Mouse (Mus musculus): ENCODE data around the gene Grk6. TPM values are rescaled to one million over a fixed set of nuclear protein-coding genes. Genes with fewer than 3 reads are reported as not detected.
A peak's percentile ranks its signal among the peaks of the same experiment; 100 is the strongest.

The Grk6 gene
- polyA plus RNA-seq, 1 experiment from 2014 or later = 60.4 TPM

DNA sequence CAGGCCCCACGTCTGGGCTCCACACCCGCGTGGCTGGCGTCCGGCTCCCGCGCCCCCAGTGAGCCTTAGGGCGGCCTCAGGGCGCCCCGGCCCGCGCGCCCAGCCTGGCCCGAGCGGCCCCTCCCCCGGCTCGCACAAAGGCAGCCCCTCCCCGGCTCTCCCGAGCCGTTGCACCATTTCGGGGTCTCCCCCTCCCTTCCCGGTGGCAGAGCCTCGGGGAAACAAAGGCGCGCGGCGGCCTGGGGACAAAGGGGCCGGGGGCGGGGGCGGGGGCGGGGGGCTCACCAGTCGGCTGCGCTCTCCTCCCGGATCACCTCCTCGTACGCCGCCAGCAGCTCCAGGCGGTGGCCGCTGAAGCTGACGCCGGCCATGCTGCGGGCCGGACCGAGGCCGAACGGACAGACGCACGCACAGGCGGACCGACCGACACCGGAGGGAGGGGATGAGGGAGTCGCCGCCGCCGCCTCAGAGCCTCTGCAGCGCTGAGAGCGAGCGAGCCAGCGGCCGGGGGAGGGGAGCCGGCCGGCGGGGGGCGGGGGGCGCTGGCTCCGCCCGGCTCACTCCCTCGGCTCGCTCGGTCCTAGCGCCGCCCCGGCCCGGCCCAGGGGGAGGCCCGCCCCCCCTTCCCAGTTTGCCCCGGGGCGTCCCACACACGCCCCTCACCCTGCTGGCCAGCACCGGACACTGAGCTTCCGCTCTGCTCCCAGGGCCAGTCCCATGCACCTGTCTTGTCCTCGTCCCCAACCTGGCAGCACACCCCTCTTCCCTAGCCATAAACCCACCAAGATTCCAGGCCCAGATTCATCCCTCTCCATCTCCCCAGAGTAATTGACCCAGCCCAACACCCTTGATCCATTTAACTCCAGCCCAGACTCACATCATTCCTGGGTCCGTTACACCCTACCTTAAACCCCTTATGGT is 43.0 kb downstream of the Grk6 start, which contains the start of gene Dbn1:
Gene Dbn1 (minus strand): TSS at position 534 of the 921 bp plus-strand sequence.
- Histone ChIP-seq H3K4me1 (ENCODE audit: control insufficient read depth, insufficient read depth, low read length) (peaks cover 37% of the 10 kb centered on the region), H3K36me3 (ENCODE audit: control insufficient read depth, insufficient read depth, low read length) (peaks cover 2% of the 10 kb centered on the region; the same call in 1 of the 2 replicates), H3K4me2 (ENCODE audit: low read depth, severe bottlenecking) (peak within 1 kb of the TSS; percentile 98), H3K27ac (replicated peaks; ENCODE audit: low read depth, low read length) (peak within 1 kb of the TSS; percentile 89), H3K4me3 (ENCODE audit: low read depth, low read length) (peak within 1 kb of the TSS; percentile 100), H3K9me3 (ENCODE audit: control insufficient read depth, low read length) (no peaks in the 10 kb centered on the region), H3K27me3 (ENCODE audit: control insufficient read depth, insufficient read depth, low read length) (no peaks in the 10 kb centered on the region), H3K9ac (ENCODE audit: low read length) (peak within 1 kb of the TSS; percentile 100)
- DNase-seq (ENCODE audit: low spot score) (peak; percentile 85), ATAC-seq (ENCODE audit: insufficient number of reproducible peaks, low FRiP score, low TSS enrichment, low read depth) (peak; percentile 79)
- 1% methylated on average over 41 of the region's 83 CpGs for WGBS

DNA sequence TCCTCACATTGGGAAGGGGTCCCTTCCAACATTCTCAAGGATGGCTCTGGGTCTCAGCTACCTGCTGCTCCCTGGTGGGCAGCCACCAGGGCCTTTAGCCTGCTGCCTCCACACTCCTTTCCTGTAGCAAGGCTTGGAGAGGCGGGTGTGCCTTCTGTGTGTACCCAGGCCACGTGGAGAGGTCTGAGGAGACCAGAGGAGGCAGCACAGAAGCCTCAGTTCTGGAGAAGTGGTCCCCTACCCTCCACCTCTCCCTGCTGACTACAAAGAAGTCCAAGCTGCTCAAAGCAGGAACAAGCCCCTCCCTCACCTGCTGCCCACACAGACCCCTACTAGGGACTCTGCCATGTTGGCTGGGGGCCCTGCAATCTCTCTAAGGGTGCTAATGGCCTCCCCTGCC is 49.4 kb downstream of the Grk6 start:
- Histone ChIP-seq H3K27me3 (ENCODE audit: control insufficient read depth, insufficient read depth, low read length) (no peaks in the 10 kb centered on the region), H3K36me3 (ENCODE audit: control insufficient read depth, insufficient read depth, low read length) (peaks cover 3% of the 10 kb centered on the region; the same call in 1 of the 2 replicates), H3K4me1 (ENCODE audit: control insufficient read depth, insufficient read depth, low read length) (peaks cover 8% of the 10 kb centered on the region), H3K4me3 (ENCODE audit: low read depth, low read length) (no peak overlapping the region), H3K4me2 (ENCODE audit: low read depth, severe bottlenecking) (no peak overlapping the region), H3K9me3 (ENCODE audit: control insufficient read depth, low read length) (no peaks in the 10 kb centered on the region), H3K27ac (replicated peaks; ENCODE audit: low read depth, low read length) (no peak overlapping the region), H3K9ac (ENCODE audit: low read length) (no peak overlapping the region)
- ATAC-seq (ENCODE audit: insufficient number of reproducible peaks, low FRiP score, low TSS enrichment, low read depth) = no peak
- DNase-seq (ENCODE audit: low spot score) = no peak
- WGBS = 27% methylated on average over 2 of the region's 2 CpGs

DNA sequence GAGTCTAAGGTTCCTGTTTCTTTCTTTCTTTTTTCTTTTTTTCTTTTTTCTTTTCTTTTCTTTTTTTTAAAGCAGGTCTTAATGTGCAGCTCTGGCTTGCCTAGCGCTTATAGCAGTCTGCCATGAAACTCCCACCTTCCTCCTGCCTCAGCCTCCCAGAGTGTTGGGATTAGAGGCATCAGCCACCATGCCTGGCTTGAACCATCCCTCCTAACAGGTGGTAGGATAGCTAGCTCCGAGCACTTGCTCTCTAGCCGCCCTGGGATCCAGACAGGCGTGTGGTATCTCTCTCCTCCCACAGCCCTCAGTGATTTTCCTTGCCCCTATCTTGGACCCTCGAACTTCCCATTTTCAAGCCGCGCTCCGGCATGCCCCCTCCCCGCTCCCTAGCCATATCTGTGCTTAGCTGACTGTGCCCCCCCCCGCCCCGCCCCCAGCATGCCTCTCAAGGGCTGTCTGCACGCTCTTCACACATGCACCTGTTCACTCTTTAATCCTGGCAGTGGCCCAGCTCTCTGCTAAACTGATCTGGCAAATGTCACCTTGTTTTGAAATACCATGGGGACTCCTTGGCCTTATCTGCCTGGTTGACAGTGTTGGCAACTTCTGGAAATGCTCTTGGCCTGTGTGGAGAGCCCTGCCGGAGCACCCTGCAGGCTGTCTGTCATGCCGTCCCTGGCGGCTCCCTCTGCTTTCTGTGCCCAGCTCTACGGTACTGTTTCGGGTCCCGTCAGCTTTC is 50.2 kb downstream of the Grk6 start:
- H3K4me2 ChIP-seq (ENCODE audit: low read depth, severe bottlenecking) = no peak overlapping the region
- DNase-seq (ENCODE audit: low spot score) = no peak
- H3K4me3 ChIP-seq (ENCODE audit: low read depth, low read length) = no peak overlapping the region
- peaks cover 8% of the 10 kb centered on the region for H3K4me1 ChIP-seq (ENCODE audit: control insufficient read depth, insufficient read depth, low read length)
- H3K9me3 ChIP-seq (ENCODE audit: control insufficient read depth, low read length) = no peaks in the 10 kb centered on the region
- H3K9ac ChIP-seq (ENCODE audit: low read length) = no peak overlapping the region
- no peaks in the 10 kb centered on the region for H3K27me3 ChIP-seq (ENCODE audit: control insufficient read depth, insufficient read depth, low read length)
- 26% methylated on average over 18 of the region's 18 CpGs for WGBS
- H3K36me3 ChIP-seq (ENCODE audit: control insufficient read depth, insufficient read depth, low read length) = peaks cover 3% of the 10 kb centered on the region; the same call in 1 of the 2 replicates
- no peak overlapping the region for H3K27ac ChIP-seq (replicated peaks; ENCODE audit: low read depth, low read length)
- ATAC-seq (ENCODE audit: insufficient number of reproducible peaks, low FRiP score, low TSS enrichment, low read depth) = no peak

DNA sequence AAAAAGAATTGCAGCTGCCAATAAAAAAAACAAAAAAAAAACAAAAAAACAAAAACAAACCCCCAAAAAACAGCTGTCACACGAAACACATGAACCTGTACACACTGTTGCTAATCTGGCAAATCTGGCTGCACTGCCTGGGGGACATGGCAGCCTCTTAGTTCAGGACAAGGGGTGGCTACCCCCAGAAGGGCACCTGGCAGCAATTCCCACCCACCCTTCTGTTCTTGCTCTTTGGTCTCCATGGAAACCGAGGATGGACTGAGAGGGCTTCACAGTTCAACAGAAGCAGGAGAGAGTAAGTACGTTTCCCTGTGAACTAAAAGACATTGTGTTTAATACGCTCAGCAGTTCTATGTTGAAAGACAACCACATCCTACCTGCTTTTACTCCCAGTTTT is 50.8 kb downstream of the Grk6 start:
- Histone ChIP-seq H3K36me3 (ENCODE audit: control insufficient read depth, insufficient read depth, low read length) (peaks cover 3% of the 10 kb centered on the region; the same call in 1 of the 2 replicates), H3K4me1 (ENCODE audit: control insufficient read depth, insufficient read depth, low read length) (peaks cover 8% of the 10 kb centered on the region), H3K4me2 (ENCODE audit: low read depth, severe bottlenecking) (no peak overlapping the region), H3K27me3 (ENCODE audit: control insufficient read depth, insufficient read depth, low read length) (no peaks in the 10 kb centered on the region), H3K27ac (replicated peaks; ENCODE audit: low read depth, low read length) (no peak overlapping the region), H3K9ac (ENCODE audit: low read length) (no peak overlapping the region), H3K9me3 (ENCODE audit: control insufficient read depth, low read length) (no peaks in the 10 kb centered on the region), H3K4me3 (ENCODE audit: low read depth, low read length) (no peak overlapping the region)
- WGBS = 39% methylated on average over 4 of the region's 4 CpGs
- DNase-seq (ENCODE audit: low spot score) (no peak), ATAC-seq (ENCODE audit: insufficient number of reproducible peaks, low FRiP score, low TSS enrichment, low read depth) (no peak)

DNA sequence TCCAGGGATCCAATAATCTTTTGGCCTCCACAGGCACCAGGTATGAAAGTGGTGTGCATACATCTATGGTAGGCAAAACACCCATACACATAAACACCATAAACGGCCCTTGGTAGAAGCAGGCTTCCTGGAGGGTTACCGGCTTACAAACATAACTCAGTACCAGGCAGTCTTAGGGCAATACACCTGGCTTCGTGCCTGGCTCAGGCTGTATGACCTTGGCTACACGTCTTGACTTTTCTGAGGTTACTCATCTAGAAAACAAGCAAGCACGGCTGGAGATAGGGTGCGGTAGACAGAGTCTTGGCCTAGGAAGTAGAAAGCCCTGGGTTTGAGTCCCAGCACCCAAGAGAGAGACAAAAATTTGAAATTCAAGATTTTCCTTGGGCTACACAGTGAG is 51.8 kb downstream of the Grk6 start:
- Histone ChIP-seq H3K36me3 (ENCODE audit: control insufficient read depth, insufficient read depth, low read length) (peaks cover 3% of the 10 kb centered on the region; the same call in 1 of the 2 replicates), H3K4me3 (ENCODE audit: low read depth, low read length) (no peak overlapping the region), H3K9ac (ENCODE audit: low read length) (no peak overlapping the region), H3K4me1 (ENCODE audit: control insufficient read depth, insufficient read depth, low read length) (peaks cover 8% of the 10 kb centered on the region), H3K27me3 (ENCODE audit: control insufficient read depth, insufficient read depth, low read length) (no peaks in the 10 kb centered on the region), H3K9me3 (ENCODE audit: control insufficient read depth, low read length) (no peaks in the 10 kb centered on the region), H3K27ac (replicated peaks; ENCODE audit: low read depth, low read length) (no peak overlapping the region), H3K4me2 (ENCODE audit: low read depth, severe bottlenecking) (no peak overlapping the region)
- DNase-seq (ENCODE audit: low spot score) (no peak), ATAC-seq (ENCODE audit: insufficient number of reproducible peaks, low FRiP score, low TSS enrichment, low read depth) (no peak)
- WGBS = 90% methylated on average over 6 of the region's 6 CpGs

DNA sequence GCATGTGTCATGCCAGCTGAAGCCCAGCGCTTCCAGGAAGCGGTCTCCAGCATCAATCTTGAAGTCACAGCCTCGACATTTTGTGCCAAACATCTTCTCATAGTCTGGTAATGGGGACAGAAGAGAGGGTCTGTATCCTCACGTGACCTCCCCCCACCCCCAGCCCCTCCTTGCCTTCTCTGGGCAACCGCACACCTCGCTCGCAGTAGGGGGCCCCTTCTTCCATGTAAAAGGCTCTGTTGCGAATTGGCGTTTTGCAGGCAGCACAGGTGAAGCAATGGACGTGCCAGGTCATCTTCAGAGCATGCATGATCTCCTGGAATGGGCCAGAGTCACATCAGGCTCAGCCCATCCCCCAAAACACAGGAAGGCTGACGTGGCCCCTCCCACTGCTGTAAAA is 54.0 kb downstream of the Grk6 start:
- Histone ChIP-seq H3K4me3 (ENCODE audit: low read depth, low read length) (no peak overlapping the region), H3K27ac (replicated peaks; ENCODE audit: low read depth, low read length) (no peak overlapping the region), H3K36me3 (ENCODE audit: control insufficient read depth, insufficient read depth, low read length) (peaks cover 13% of the 10 kb centered on the region), H3K4me2 (ENCODE audit: low read depth, severe bottlenecking) (no peak overlapping the region), H3K4me1 (ENCODE audit: control insufficient read depth, insufficient read depth, low read length) (peaks cover 8% of the 10 kb centered on the region), H3K9me3 (ENCODE audit: control insufficient read depth, low read length) (no peaks in the 10 kb centered on the region), H3K9ac (ENCODE audit: low read length) (no peak overlapping the region), H3K27me3 (ENCODE audit: control insufficient read depth, insufficient read depth, low read length) (no peaks in the 10 kb centered on the region)
- ATAC-seq (ENCODE audit: insufficient number of reproducible peaks, low FRiP score, low TSS enrichment, low read depth) (no peak), DNase-seq (ENCODE audit: low spot score) (no peak)
- 63% methylated on average over 11 of the region's 11 CpGs for WGBS

DNA sequence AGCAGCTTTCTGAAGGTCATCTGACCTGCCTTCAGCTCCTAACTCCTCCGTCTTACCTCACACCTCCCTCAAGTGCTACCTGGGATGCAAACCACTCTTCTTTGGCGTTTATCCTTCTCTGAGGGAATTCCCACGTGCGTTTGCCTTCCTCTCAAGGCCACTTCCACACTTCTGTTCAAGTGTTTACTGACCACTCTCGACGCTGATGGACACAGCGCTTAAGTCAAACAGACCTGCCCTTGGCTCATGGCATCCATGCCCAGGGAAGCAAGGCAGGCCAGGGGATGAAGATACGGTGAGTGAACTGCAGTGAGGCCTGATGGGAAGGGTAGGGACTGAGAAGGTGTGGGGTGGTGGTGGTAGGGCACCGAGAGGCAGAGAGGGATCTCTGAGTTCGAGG is 55.7 kb downstream of the Grk6 start:
- WGBS = 75% methylated on average over 10 of the region's 10 CpGs
- no peak overlapping the region for H3K4me2 ChIP-seq (ENCODE audit: low read depth, severe bottlenecking)

DNA sequence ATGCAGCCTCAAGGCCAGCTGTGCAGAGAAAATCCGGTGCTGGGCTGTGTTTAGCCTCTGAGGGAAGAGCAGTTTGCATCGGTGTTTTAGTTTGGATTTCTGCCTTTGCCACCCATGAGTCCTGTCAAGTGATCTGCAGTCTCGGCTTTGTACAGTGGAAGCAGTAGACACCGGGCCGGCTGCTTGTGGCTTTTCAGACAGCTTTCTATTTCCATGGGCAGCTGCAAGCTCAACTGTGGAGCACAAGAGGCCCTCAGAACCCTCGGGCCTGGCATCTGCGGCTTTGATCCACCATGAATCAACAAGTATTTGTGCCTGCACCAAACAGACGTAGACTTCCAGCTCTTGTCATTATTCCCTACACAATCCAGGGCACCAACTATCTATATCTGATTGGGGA is 57.5 kb downstream of the Grk6 start:
- peaks cover 34% of the 10 kb centered on the region for H3K36me3 ChIP-seq (ENCODE audit: control insufficient read depth, insufficient read depth, low read length)
- H3K27me3 ChIP-seq (ENCODE audit: control insufficient read depth, insufficient read depth, low read length) = no peaks in the 10 kb centered on the region
- H3K9me3 ChIP-seq (ENCODE audit: control insufficient read depth, low read length) = no peaks in the 10 kb centered on the region
- H3K4me3 ChIP-seq (ENCODE audit: low read depth, low read length) = no peak overlapping the region
- 91% methylated on average over 8 of the region's 8 CpGs for WGBS
- ATAC-seq (ENCODE audit: insufficient number of reproducible peaks, low FRiP score, low TSS enrichment, low read depth) (no peak), DNase-seq (ENCODE audit: low spot score) (no peak)
- no peak overlapping the region for H3K27ac ChIP-seq (replicated peaks; ENCODE audit: low read depth, low read length)
- no peak overlapping the region for H3K4me2 ChIP-seq (ENCODE audit: low read depth, severe bottlenecking)
- no peaks in the 10 kb centered on the region for H3K4me1 ChIP-seq (ENCODE audit: control insufficient read depth, insufficient read depth, low read length)
- no peak overlapping the region for H3K9ac ChIP-seq (ENCODE audit: low read length)

More for the DNA sequence above, 55.7 kb downstream of the Grk6 start:
- no peak for DNase-seq (ENCODE audit: low spot score)
- Histone ChIP-seq H3K27ac (replicated peaks; ENCODE audit: low read depth, low read length) (no peak overlapping the region), H3K36me3 (ENCODE audit: control insufficient read depth, insufficient read depth, low read length) (peaks cover 26% of the 10 kb centered on the region), H3K4me1 (ENCODE audit: control insufficient read depth, insufficient read depth, low read length) (peaks cover 6% of the 10 kb centered on the region), H3K27me3 (ENCODE audit: control insufficient read depth, insufficient read depth, low read length) (no peaks in the 10 kb centered on the region), H3K9ac (ENCODE audit: low read length) (no peak overlapping the region), H3K9me3 (ENCODE audit: control insufficient read depth, low read length) (no peaks in the 10 kb centered on the region), H3K4me3 (ENCODE audit: low read depth, low read length) (no peak overlapping the region)
- no peak for ATAC-seq (ENCODE audit: insufficient number of reproducible peaks, low FRiP score, low TSS enrichment, low read depth)

Data from limb, embryonic 11.5 days (tissue).